Mouse (Mus musculus): Measurements from ENCODE around the gene Wdr81. TPM values are rescaled to one million over a fixed set of nuclear protein-coding genes. Genes with fewer than 3 reads are reported as not detected.

Wdr81 gene
- polyA plus RNA-seq (2012; rRNA removed), result 10.1 and 11.8 TPM in 2 replicates

DNA sequence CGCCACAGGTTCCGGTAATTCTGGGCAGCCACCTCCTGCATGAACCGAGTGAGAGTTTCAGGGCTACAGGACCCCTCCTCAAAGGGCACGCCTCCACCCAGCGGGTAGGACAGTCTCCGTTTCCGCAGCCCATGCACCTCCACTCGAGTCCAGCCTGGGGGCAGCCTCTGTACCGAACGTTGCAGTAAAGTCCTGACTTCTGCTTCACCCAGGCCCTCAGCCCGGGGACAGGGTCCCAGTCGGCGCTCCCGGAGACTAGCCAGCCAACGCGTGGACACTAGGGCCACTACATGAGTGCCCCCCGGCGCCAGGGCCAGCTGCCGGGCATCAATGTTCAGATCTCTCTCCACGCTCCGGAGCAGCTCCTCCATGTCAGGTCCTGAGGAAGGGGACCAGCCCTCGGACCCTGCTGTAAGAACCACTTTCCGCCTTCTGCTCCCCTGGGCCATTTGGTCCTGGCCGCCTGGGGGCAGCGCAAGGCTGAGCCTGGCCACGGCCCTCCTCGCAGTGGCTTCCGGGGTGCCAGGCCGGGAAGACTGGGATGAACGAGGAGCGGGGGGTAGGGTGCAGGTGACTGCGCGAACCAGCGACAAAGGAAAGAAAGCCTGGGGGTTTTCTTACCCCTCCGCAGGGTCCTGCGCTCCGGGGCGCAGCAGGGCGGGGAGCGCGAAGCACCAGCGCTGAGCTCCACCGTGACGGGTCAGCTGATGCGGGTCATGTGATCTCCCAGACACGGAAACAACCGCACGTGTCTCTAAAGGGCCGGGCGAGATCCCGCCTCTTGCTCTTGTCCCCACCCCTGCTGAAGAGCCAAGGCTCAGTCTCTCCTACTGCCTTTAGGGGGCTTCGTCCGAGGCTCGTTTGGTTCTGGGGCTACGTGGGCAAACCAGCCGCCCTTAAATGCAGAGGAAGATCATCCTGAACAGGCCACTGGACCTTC lies at the start of gene Wdr81:
Gene Wdr81 (minus strand): TSS at position 727 of the 940 bp plus-strand sequence.

DNA sequence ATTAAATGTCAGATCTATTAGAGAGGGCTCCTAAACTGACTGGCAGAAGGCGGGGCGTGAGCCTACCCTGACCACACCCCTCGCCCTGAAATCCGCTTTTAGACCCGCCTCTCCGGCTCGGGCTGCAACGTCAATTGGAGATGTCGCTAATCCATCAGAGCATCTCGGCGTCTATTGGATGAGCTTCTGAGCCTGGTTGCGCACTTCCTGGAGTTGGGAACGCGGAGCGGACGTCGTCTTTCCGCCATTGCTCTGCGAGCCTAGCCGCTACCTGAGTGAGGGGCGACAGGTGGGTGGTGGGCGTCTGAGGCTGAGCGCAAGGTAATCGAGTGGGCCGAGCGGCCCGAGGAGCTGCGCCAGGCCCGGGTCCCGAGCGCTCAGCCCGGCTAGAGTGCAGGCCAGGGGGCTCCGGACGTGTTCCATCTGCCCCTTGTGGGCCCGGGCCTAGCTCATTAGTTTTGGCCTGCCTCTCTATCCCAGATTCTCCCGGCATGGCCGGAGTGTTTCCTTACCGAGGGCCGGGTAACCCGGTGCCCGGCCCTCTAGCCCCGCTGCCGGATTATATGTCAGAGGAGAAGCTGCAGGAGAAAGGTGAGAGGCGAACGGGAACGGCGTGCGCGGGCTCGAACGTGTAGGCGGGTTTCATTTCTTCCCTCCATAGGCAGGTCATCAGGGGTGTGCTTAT lies 32.2 kb upstream of the Wdr81 start, which contains the start of gene Prpf8:
Gene Prpf8 (plus strand): TSS at position 216 of the 685 bp plus-strand sequence.

DNA sequence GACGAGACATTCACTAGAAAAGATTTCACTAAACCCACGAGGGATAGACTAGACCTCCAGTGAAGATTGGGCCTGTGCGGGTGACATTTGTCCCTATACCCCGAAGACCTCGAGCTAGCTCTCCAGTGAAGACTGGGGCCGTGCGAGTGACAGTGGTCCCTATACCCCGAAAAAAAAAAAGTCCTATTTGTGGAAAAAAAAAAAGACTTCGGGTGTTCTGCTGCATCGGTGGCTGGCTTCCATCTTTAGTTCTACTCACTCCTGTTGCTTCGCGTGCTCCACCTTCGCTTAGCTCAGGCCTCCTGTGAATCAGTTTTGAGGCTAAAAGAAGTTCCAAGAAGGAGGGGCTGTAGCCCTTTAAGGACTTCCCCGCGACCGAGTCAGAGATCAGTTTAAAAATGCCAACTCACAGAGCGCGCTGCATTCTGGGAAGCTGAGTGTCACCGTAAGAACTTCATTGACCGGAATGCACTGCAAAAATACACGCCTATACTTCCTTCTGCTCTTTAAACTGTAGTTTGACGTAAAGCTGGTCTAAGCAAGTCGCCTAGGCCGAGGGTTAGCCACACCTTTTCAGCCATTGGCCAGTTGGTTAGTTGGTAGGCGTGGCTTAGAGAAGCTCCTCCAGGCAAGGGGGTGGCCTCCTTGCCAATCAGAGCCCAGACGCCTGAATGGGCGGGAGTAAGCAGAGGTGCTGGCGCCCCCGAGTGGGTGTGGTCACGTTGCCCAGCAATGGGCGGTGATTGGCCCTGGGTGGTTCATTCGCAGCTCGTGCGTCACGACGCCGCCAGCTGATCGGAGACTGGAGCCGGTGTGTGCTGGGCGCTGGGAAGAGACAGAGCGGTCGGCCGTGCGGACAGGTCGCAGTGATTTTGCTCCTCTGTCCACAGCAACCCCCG lies 6.6 kb upstream of the Wdr81 start, which contains the start of gene Tlcd2:
Gene Tlcd2 (plus strand): TSS at position 872 of the 899 bp plus-strand sequence.

DNA sequence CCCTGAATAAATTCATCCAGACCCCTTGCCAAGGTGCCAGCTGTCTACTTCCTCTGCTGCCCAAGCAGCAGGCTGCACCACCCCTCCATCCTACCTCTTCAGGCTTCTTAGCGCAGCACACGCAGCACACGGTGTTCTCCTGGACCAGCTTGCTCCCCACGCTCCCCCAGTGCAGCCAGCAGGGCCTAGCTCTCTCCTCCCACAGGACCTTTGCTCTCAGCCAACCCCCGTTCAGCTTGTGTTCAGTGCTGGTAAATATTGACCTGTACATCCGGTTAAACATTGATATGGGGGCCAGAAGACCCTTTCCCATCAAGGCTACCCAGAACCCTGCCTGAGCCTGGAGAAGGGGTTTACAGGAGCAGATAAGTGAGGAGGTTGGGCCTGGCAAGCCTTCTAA lies 15.2 kb downstream of the Wdr81 start, which contains the start of gene Serpinf2:
Gene Serpinf2 (minus strand): TSS at position 229 of the 400 bp plus-strand sequence.

DNA sequence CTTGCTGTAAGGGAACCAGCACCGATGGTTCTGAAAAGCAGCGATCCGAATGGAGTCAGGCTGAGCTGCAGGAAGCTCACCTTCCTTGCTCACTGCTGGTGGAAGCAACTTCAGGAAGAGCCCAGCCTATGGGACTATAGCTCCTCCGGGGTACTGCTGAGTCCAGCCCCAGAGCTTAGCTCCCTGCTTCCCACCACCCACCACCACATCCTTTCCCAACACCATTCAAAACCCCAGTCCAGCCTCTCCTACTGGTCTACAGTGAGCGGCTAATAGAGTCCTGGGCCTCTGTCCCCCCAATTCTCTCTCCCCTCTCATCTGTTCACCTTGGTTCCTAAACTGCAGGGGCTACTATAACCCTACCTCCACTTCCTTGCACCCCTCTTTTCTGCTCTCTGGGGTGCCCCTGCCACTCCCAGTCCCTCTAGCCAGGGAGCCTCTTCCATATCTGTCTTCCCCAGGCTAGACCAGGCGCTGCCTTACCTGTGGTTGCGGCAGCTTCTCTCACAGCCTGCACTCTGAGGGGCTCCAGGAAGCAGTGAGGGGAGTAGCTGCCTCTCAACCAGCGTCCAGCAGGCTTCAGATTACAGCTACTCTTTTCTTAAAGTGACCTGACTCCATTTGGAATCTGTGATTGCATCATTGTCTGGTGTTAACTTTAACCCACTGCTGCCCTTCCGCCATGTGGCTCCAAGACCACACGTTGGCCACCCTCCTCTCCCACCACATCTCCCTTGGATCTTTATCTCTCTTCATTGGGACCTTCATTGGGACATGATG lies 32.3 kb downstream of the Wdr81 start, which contains the start of gene Serpinf1:
Gene Serpinf1 (minus strand): TSS at position 689 of the 780 bp plus-strand sequence.

Other genes starting within 250 kb of the Wdr81 start
- gene Rpa1, start 106.4 kb downstream of the Wdr81 start, polyA plus RNA-seq (2012; rRNA removed), result 29.0 and 30.1 TPM in 2 replicates
- 1.9 TPM in 2 replicates for gene Smyd4, start 106.3 kb downstream of the Wdr81 start, polyA plus RNA-seq (2012; rRNA removed)
- 258 and 287 TPM in 2 replicates for gene Serpinf1, start 32.0 kb downstream of the Wdr81 start, polyA plus RNA-seq (2012; rRNA removed)
- gene Serpinf2, start 15.1 kb downstream of the Wdr81 start, polyA plus RNA-seq (2012; rRNA removed), result 893 and 902 TPM in 2 replicates
- 11.5 and 18.6 TPM in 2 replicates for gene Tlcd2, start 7.0 kb upstream of the Wdr81 start, polyA plus RNA-seq (2012; rRNA removed)
- 27.8 and 32.4 TPM in 2 replicates for gene Prpf8, start 32.1 kb upstream of the Wdr81 start, polyA plus RNA-seq (2012; rRNA removed)
- 8.7 and 9.7 TPM in 2 replicates for gene Rilp, start 55.4 kb upstream of the Wdr81 start, polyA plus RNA-seq (2012; rRNA removed)
- gene Scarf1, start 58.8 kb upstream of the Wdr81 start, polyA plus RNA-seq (2012; rRNA removed), result 4.7 and 4.8 TPM in 2 replicates
- gene Slc43a2, start 77.0 kb upstream of the Wdr81 start, polyA plus RNA-seq (2012; rRNA removed), result 3.7 and 4.3 TPM in 2 replicates
- gene Pitpna, start 133.4 kb upstream of the Wdr81 start, polyA plus RNA-seq (2012; rRNA removed), result 31.1 and 31.4 TPM in 2 replicates
- gene Inpp5k, start 176.3 kb upstream of the Wdr81 start, polyA plus RNA-seq (2012; rRNA removed), result 16.7 and 18.8 TPM in 2 replicates
- gene Myo1c, start 195.8 kb upstream of the Wdr81 start, polyA plus RNA-seq (2012; rRNA removed), result 31.0 and 38.8 TPM in 2 replicates
- 23.2 and 23.9 TPM in 2 replicates for gene Crk, start 224.5 kb upstream of the Wdr81 start, polyA plus RNA-seq (2012; rRNA removed)

Data from liver, embryonic 18 days (tissue).